Mouse (Mus musculus) erythroid progenitor cell, adult 5-6 weeks (primary cell): ENCODE data around the gene Sardh. TPM values are rescaled to one million over a fixed set of nuclear protein-coding genes. Genes with fewer than 3 reads are reported as not detected.

Source experiments
- ATAC-seq: replicated peaks from 2 replicates; pipeline ENCODE4 v1.8.0; 2016; ENCODE audit warnings: moderate number of reproducible peaks, mild to moderate bottlenecking, moderate TSS enrichment, inconsistent platforms; ENCODE audit not compliant: poor library complexity, low FRiP score, severe bottlenecking
- total RNA-seq, 2 experiments: library from RNA; stranded (forward) in 1 of 2; stranded (reverse) in 1 of 2; fragments of 150-400 nt in 1 of 2; fragments of 186-747, 209-891 nt in 1 of 2; gene quantifications; 2 replicates each; pipeline versions ENCODE4 v1.2.3 to v1.2.4; 2015 to 2017; ENCODE audit warnings: low replicate concordance in 2 of 2

Gene Sardh
- total RNA-seq (2015; ENCODE audit: low replicate concordance) = not detected in 2 replicates
- total RNA-seq (2017; ENCODE audit: low replicate concordance) = not detected in 2 replicates

DNA sequence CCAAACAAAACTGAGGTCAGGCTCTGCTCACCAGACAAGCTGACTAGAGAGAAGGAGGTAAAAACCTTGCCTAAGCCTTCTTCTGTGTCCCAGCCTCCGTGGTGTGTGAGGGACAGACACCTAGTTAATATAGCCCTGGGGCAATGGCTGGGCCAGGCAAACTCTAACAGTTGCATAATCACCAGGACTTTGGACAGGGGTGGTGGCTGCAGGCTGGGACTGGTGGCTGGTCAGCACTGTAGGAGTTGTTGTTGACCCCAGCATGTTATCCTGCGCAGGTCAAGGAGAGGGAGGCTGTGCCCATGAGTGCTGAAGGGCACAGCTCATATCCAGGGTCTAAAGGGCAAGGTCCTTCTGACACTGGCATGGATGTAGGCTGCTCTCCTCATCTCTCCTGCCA, at the start of gene Sardh:
Gene Sardh (minus strand): TSS at position 127 of the 400 bp plus-strand sequence.
- no peak for ATAC-seq

DNA sequence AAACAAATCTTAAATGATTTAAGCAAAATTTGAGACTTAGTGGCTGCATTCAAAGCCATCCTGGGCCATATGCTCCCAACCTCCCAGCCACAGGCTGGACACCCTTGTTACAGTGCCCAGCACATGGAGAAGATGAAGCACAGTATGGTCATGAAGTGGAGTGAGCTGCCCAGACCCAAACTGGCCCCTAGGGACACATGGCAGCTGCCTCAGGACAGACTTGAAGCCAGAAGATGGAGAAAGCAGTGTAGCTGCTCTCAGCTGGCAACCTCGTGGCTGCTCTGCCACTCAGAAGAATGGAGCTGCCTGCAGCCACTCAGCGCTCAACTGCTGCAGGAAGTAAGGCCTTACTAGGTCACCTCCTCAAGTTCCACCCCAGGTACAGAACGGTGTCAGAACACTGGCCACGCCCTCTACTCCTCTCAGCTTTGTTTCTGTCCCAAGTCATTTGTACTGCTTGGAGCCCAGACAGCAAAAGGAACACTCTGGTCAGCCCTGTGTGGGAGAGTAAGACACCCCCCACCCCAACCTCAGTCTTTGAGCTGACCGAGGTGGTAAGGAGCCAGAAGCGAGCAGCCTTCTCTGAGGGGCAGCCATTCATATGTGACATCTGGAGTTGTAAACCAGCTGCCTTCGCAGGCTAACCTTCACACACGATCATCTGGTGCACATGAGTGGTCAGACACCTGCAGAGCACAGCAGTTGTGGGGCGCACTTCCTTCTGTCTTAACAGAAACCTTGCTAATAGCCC, 48.7 kb upstream of the Sardh start:
- ATAC-seq = no peak

DNA sequence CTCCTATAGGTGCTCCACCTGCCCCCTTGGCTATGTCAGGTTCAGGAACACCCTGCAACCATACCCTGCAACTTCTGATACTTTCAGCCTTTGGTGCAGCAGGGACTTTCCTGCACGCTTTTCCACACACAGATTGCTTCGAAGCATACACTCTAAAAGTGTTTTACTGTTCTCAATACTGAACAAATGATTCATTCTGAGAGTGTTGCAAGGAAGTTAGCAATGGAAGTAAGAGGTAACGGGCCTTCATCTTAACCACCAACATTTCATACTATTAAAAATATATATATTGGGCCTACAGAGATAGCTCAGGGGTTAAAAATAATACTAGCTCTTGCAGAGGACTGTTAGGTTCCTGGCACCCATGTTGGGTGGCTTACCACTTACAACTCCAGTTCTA, 46.6 kb upstream of the Sardh start:
- no peak for ATAC-seq

DNA sequence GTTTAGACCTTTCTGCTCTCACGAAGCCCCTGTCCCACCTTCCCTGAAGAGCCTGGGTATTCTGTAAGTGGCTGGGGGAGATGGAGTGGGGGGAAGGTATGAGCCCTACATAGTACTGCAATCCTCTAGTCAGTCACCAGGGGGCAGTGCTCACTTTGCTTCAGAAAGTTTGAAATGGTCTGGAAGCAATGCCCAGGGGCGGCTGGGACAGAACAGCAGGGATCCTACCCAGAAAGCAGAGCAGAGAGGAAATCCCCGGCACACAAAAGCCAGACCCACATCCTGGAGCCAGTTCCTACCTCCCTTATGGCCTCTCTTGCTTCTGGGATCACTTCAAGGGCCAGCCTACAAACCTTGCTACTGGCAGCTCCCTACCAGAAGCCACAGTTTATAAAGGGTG, 40.9 kb upstream of the Sardh start:
- no peak for ATAC-seq

DNA sequence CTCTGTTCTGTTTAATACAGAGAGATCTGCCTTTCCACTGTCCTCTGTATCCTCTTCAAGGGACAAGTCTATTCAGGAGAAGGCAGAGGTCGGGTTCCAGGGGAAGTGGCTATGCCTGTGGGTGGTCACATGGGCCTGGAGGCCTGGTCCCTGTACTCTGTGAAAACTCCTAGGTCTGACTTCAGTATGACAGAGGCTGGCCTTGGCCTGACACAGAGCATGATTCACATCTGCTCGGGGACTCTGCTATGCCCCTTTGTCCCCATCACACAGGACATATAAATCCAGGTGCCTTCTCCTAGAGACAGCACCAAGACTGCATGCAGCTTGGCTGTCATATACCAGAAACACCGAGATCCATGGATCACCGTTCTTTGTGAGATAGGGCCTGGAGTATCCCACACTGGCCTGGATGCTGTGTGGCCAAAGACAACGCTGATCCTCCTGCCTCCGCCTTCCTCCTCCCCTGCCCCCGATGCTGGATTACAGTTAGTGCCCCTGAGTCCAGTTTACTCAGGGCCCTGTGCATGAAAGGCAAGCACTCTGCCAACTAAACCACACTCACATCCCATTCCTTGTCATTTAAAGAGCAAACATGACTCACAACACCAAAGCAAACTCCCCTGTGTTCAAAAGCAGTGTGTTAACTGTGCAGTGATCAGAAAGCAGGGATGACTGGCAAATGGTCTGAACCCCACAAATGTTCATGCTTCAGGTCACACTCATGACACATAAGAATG, 39.0 kb upstream of the Sardh start:
- ATAC-seq = no peak

DNA sequence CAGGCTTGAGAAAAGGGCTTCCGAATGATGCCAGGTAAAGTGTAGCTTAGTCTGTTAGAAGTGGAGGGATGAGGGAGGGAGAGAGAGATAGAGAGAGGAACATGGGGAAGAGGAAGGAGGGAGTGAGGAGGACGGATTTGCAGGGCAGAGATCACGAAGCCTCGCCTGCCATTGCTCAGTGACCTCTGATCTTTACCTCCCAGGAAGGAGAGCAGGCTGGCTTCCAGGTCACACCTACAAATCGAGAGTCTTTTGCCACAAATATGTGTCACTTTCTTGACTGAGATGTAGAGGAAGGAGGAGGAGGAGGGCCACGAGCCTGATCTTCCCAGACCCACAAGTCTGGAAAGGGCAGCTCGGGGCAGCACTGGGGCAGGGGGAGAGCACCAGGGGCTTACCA, 36.3 kb upstream of the Sardh start:
- no peak for ATAC-seq

DNA sequence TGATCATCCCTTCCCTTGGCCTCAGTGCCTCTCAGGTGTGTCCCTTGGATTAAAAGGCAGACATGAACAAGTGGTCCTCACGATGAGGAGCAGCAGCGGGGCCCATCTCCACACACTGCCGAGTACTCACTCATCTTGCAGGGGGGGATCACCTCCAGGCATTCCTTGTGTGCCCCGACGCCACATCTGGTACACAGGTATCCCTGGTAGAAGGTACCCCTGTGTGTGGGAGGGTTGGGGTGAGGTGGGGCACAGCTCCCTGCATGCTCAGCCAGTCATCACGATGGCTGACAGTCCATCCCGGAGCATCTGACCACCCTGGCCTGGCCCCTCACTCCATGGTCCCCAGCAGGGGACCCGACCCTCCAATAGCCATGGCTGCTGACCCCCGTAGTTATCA, 33.6 kb upstream of the Sardh start:
- ATAC-seq = no peak

DNA sequence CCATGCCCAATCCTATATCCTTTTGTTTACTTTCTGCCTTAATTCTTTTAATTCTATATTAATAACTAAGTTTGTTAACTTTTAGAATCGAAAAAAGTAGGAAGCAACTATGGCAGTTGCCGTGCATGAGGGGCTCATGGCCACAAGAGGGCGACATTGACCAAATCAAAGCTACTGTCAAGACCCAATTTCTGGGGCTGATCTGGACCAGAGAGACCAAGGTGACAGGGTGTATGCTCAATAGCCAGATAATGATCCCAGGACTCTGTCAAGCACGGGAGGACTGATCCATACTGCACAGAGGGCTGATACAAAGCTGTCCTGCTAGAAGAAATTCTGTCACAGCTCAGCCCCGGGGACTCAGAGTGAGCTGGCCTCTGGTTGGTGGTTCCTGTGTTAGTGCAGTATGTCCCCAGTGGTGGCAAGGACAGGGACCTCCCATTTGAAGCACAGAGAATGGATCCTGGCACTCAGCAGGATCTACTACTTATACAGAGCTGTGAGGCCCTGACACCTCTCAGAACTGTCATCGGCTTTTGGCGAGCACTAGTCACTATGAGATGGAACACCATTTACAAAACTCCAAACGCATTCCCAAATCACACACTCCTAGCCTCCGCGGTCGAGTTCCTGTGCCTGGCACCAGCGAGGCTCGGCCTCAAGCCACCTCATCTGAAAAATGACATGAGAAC, 32.9 kb upstream of the Sardh start:
- ATAC-seq = no peak

DNA sequence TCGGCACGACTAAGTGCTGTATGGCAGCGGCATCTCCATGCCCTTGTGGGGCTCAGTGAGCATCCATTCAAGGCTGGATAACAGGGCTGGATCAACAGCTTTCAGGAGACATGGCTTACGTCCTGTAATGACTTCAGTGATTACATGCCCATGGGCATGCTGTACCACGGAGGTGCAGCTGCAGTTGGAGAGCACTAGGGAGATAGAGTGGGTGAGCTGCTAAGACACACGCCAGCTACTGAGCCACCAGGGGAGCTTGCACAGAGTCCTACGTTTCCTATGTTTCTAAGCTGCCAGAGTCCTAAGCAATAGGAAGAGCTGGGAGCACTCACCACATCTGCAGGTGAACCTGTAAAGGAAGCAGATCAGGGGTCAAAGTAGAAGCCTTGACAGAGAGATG, 30.7 kb upstream of the Sardh start:
- ATAC-seq = no peak

DNA sequence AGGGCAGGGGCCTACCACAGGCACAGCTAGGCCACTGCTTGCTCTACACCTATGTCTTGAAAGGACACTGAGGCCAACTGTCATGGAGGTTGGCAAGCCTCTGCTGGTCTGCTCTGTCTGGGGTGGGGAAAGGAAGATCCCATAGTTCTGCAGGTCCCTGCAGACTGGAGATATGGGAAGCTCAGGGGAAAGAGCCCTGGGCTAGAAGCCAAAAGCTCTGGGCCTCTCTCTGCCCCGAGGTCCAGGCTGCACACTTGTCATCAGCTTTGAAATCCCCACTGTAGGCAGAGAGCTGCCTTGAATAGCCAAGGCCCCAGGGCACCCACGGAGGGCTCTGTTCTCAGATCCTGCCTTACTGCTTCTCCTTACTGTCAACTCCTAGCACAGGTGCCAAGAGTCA, 20.2 kb upstream of the Sardh start:
- 0 out of 2 replicates have a peak, but pooled peaks have one; percentile 22 for ATAC-seq

DNA sequence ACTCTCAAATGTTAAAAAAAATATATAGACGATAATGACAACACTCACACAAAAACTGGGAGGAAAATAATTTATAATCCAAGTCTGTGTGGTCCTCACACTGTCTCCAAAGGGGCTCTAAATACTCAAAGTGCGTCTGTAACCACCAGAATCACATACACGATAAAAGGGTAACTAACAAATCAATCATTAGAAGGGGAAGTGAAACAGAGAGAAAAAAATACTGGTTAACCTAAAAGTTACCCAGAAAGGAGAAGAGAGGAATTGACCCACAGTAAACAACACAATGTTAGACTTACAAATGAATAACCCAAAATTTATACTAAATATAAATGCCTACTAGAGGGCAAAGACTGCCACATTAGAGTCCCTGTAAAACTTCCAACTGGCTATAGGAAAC, 17.7 kb upstream of the Sardh start:
- ATAC-seq = no peak

DNA sequence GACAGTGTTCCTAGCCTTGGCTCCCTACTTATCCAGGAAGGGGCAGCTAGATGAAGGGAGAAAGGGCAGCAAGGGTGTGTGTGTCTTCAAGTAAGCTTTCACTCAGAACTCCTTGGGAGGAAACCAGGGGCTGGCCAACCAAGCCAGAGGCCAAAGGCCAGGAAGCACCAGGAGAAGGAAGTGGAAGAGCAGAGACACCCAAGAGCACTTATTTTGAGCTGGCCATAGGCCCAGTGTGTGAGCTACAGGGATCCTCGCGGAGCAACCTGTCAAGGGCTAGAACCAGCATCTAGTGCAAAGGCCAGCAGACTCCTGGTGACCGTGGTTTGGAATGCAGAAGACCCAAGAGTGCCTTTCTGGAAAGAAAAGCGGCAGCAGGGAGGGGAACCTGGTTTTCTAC, 14.8 kb upstream of the Sardh start:
- no peak for ATAC-seq

DNA sequence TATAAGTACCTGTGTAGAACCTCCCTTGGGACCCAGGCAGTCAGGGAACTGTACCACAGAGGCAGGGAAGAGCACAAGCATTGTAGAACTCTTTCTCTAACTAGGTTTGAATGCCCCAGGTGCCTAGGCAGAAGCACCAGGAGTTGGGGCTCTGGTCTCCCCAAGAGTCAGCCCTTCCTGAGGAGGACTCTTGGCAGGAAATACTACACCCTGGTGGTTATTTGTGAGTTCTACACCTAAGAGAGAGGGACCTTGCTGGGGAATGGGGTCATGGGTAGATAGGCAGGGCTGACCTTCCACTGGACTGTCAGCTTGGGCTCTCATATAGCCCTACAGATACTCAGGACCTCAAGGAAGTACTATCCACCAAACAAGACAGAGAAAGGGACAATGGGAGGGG, 3.3 kb upstream of the Sardh start:
- no peak for ATAC-seq

DNA sequence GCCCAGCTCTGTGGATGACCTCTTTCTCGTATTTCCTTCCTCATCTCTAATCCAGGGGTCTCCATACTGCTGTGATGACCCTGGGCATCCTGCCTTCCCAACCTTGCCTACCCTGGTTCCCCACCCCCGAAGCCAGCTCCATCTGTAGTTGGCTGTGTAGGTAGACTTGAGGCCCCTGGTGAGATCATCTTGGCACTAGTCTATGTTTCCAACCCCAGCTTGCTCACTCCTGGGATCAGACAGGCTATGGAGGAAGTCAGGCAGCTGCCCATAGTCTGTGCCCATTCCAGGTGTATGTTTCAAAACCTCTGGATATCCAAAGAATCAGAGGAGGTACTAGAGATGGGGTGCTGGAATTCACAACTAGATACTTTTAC, 662 bp downstream of the Sardh start:
- ATAC-seq = no peak

DNA sequence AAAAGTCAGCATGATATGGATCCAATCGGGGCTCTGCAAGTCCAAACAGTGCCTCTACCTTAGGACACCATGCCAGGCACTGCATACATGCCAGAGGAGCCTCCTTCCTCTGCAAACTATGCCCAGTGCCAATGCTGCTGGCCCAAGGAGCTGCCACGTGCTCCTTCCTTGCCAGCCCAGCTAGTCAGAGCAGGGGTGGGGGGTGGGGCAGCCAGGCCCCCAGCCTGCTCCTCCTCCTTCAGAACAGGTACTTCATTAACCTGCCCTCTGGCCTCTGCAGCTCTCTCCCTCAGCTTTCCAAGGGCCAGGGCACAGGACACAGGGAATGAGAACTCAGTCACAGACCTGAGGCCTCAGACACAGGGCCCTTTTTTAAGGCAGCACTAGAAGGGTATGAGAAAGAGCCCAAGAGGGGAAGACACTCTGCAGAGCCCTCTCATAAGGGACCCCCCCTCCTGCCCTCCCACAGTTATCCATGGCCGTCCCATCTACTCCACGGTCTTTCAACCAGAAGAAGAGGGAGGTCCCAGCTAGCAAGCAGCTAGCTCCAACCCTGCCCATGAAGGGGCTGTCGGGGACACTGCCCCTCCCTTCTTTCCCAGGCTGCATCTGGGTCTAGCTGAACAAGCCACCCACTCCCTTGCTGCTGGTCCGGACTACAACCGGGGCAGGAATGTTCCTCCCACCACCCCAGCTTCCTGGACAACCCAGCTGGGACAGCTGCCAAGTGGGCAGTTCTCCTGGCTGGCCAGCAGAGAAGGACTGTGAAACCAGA, 1.2 kb downstream of the Sardh start:
- no peak for ATAC-seq

DNA sequence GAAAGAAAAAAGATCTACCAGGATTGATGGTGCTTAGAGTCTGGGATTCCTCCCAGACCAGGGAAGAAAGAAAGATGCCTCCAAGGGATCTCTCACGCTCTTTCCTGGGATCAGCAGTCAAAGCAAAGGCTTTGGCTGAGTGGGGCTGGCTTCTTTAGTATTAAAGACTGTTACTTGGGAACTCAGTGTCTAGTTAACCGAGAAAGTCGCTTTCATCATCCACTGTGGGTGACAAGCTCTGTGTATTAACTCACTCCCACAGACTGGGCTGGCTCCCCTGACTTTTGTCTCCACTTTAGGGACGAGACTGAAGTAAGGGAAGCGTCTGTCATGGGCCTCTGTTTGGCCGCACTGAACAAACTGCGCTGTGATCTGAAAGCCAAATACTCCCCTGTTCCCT, 2.2 kb downstream of the Sardh start:
- ATAC-seq = no peak

DNA sequence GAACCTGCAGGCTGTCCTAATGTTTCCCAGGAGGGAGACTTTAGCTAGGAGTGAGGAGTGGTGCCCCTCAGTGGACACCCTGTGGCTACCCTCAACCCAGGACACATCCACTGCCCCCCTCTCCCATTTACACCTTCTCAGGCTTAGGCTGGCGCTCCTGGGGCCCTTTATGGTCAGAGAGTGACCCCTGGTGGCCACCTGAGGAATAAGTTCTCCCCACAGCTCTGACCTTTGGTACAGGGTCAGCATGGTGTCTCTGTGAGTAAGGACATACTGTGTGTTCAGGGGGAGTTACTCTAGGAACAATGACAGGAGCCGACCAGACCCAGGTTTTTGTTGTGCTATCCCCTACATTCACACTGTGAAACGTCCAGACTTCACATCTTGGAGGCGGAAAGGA, 10.8 kb downstream of the Sardh start:
- ATAC-seq = peak; percentile 65

DNA sequence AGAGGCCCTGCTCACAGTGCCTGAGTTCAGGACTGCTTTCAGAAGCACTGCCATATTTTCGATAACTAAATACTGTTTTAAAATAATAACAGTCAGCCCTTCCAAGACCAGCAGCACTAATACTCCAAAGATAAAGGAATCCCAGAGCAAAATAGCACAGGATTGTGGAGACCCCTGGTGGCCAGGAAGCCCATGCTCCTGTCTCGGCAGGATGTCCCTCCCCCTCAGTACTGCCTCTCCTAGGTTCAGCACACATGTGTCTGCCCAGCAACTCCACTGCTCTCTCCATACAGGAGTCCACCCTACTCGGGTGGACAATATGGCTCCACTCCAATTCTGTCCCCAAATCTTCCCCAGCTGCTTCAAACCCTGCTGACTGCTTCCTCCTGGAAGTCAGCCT, 12.4 kb downstream of the Sardh start:
- ATAC-seq = no peak

DNA sequence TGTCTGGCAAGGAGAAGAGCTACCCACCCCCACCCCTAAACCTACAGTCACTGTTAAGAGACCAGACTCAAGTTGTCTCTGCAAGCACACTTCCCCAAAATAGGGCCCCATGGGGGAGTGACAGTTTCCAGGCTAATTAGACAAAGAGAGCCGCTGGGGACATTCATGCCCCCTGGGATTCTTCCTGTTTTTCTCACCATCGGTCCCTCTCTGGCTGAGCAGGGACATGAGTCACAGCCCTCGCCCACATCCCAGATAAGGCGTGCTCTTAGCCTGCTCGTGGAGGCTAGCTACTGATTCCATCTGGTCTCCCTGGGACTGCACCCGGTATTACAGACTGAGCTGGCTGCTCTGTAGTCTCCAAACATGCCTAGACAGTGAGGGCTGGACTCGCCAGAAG, 15.8 kb downstream of the Sardh start:
- ATAC-seq = no peak

DNA sequence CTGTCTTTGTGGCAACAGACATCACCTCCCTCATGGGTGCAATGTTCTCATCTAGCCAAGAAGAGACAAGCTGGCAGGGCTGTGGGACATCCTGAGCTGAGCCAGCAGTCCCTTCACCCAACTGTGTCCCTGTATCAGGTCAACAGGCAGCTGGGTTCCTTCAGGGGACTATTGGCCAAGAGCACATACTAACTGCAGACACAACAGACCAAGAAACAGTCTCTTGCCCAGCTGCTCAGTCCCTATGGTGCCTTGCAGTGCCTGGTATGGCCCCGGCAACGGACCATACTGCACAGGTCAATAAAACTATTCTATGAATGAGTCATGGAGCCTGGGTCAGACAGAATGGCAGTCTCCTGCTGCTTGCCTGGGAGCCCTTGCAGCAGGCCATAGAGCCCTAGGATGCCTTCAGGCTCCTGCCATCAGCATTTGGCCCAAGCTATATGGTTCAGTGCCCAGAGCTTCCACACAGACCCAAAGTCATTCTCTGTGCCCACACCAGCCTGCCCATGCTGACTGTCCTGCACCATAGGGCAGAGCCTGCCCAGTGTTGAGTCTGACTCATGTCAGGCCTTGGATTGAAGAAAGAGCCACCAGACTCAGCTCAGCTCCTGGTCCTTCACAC, 18.5 kb downstream of the Sardh start:
- ATAC-seq = no peak
